Mouse (Mus musculus): Measurements from ENCODE around the gene Srrm4. TPM values are rescaled to one million over a fixed set of nuclear protein-coding genes. Genes with fewer than 3 reads are reported as not detected.
"Not testable (repeated sequence)": the region's sequence is repeated elsewhere in the genome, so short reads cannot be mapped to it uniquely, and the experiment has no call there.

The Srrm4 gene
- total RNA-seq, 1 experiment from 2014 or later: not detected

DNA sequence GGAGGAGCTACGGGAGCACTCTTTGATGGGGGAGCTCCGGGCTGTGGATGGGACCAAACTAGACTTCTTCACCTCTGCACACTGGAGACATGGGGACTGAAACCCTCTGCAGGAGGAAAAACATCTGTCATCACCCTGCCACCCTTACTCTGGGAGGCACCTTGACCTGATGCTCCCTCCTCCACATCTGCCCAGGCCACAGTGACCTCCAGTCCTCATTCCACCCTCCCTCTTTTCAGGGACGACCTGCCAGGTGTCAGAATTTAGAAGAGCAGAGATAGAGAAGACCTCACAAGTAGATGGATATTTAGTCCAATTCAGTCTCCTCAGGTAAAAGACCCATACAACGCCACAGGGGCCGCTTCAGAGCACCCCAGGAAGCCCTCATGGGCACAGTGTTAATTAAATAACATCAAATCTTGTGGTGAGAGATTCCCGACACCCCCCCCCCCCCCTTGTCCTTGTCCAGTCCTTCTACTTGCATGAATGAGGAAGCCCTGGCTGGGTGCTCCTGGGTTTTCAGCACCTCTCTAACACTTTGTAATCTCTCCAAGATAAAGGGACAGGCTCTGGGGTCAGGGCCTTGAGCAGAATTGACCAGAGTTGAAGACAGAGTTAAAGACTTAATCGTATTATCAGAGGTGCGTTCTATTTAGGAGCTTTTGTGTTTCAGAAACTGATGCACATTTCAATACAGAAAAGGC is 141.9 kb downstream of the Srrm4 start:
- no peak for ATAC-seq (replicated peaks; ENCODE audit: insufficient number of reproducible peaks, low FRiP score, low TSS enrichment, poor library complexity, severe bottlenecking)

- ATAC-seq (replicated peaks; ENCODE audit: insufficient number of reproducible peaks, low FRiP score, low TSS enrichment, poor library complexity, severe bottlenecking): no peak
Measured at GRCm38 (mm10) chr5:116448409-116449191, 143.0 kb downstream of the Srrm4 start.

DNA sequence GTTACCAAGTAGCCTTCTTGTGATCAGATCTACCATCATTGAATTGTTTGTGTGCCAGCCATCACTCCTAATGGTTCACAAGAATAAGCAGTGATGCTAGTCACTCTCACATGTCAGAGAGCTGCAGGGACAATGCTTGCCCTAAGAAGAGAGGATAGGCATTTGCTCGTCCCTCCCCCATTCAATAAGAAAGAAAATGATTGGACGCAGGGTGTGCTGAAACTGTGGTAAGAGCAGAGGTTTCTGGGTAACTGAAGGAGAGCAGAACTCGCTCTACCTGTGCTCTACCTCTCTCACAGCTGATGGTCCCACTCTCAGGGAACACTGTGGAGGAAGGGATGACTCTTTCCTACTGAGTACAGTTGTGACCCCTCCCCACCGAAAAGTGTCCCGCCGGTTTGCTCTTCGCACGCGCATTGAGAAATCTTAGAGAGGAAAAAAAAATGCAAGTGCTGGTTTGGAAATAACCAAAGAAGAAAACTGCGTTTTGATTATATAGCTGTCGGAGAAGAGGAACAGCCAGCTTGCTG is 143.7 kb downstream of the Srrm4 start:
- no peak for ATAC-seq (replicated peaks; ENCODE audit: insufficient number of reproducible peaks, low FRiP score, low TSS enrichment, poor library complexity, severe bottlenecking)

DNA sequence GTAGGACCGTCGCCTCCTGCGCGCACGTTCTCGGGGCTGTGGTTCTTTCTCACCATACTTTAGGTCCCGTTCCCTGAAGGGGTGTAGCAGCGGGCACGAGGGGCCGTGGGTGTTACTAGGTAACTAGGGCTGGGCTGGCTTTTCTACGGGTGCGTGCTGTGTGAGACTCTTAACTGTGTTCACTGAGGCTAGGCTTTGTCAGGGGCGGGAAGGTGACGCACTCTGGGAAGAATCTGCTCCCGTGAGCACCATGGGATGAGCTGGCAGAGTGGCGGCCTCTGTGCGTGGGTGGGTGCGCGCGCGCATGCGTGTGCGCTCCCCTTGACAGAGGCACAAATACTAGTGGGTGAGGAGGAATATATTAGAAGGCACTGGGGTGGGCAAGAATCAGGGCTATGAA is 145.1 kb downstream of the Srrm4 start:
- ATAC-seq (replicated peaks; ENCODE audit: insufficient number of reproducible peaks, low FRiP score, low TSS enrichment, poor library complexity, severe bottlenecking): no peak

DNA sequence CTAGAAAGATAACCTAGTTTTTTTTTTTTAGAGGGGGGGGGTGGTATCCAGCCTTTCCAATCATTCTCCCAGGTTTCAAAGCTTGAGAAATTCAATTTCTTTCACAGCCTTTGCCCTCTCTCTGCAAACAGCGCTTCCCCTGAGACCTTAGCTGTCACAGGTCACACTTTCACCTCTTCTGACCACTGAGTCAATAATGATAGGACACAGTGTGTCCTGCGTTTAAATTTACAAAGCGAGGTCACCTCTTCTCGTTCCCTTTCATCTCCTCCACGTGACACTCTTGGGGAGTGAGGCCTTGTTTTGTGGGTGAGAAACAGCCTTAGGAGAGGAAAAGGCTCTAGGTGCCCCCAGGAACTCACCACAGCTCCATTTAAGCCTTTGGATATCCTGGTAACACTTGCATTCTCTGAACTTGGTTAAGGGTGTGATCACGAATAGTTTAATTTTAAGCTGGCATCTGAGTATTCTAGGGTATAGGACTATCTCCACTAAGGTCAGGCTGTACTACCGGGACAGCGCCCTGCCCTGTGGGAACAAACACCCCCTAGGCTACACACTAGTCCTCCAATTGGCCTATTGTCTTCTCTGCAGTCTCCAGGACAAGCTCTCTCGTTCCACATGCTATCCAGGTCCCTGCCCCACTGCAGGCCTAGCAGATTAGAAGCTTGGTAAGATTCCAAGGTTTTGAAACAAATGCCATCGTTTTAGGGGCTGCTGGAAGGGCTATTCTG is 145.8 kb downstream of the Srrm4 start:
- no peak for ATAC-seq (replicated peaks; ENCODE audit: insufficient number of reproducible peaks, low FRiP score, low TSS enrichment, poor library complexity, severe bottlenecking)

DNA sequence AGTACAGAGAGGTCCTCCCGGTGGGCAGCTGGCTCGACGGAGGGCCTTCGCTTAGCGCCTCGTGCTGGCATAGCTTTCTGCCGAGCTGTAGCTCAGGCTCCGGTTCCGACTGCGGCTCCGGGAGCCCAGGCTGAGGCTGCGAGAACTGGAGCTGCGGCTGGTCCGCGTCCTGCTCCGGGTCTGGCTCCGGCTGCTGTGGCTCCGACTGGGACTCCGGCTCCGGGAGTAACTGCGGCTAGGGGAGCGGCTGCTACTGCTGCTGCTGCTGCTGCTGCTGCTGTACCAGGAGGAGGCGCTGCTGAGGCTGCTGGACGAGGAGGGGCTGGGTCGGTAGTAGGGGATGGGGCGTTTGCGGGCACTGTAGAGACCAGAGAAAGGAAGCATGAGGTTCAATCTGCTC is 147.1 kb downstream of the Srrm4 start:
- no peak for ATAC-seq (replicated peaks; ENCODE audit: insufficient number of reproducible peaks, low FRiP score, low TSS enrichment, poor library complexity, severe bottlenecking)

DNA sequence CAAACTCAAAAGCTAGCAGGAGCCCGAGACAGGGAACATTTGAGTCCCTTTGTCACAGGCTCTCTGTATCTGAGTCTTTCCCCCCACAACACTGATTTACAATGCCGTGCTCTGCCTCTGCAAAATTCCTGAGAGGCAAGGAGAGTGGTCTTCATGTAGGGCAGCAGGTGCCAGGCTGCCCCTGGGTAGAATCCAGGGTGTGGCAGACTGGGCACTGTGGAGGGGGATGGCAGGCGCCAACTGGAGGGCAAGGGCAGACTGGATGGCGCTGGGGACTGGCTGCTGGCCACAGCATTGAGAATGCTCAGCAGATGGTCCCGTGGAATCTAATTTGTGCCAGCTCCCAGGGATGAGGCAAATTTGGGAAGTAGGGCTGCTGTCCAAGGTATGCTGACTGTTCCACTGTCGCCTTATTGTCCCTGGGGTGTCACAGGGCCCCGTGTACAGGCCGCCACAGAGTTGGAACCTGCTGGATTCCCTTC is 148.1 kb downstream of the Srrm4 start:
- no peak for ATAC-seq (replicated peaks; ENCODE audit: insufficient number of reproducible peaks, low FRiP score, low TSS enrichment, poor library complexity, severe bottlenecking)

GRCm38 (mm10) chr5:116442697-116443458 is 148.7 kb downstream of the Srrm4 start:
- no peak for ATAC-seq (replicated peaks; ENCODE audit: insufficient number of reproducible peaks, low FRiP score, low TSS enrichment, poor library complexity, severe bottlenecking)

DNA sequence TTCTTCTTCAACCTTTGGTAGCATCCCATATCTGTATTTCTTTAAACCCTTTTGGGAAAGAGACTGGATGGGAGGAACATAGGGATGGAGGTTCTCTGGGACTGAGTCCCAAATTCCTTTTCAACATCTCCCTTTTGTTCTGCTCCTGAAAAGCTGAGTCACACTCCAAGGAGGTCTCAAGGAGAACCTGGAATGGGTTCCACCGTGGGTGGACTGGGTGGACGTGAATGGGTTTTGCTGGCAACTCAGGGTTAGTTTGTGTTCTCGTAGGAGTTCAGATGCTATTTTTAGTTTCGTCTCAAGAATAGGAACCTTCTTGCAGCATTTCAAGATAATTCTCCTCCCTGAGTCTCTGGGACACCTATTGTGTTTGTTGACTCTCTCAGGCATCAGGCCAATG is 151.4 kb downstream of the Srrm4 start:
- no peak for ATAC-seq (replicated peaks; ENCODE audit: insufficient number of reproducible peaks, low FRiP score, low TSS enrichment, poor library complexity, severe bottlenecking)

GRCm38 (mm10) chr5:116438328-116438727 is 153.3 kb downstream of the Srrm4 start:
- no peak for ATAC-seq (replicated peaks; ENCODE audit: insufficient number of reproducible peaks, low FRiP score, low TSS enrichment, poor library complexity, severe bottlenecking)

DNA sequence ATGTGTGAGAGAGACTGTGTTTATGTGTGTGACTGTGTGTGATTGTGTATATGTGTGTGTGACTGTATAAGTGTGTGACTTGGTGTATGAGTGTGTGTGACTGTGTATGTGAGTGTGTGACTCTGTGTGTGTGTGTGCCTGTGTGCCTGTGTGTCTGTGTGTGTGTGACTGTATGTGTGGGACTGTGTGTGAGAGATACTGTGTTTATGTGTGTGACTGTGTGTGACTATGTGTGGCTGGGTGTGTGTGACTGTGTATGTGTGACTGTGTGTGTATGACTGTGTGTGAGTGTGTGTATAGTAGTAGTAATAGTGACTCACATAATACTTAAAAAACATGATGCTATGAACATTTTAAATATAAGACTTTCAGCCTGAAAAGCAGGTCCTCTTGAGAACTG is 155.5 kb downstream of the Srrm4 start:
- no peak for ATAC-seq (replicated peaks; ENCODE audit: insufficient number of reproducible peaks, low FRiP score, low TSS enrichment, poor library complexity, severe bottlenecking)

DNA sequence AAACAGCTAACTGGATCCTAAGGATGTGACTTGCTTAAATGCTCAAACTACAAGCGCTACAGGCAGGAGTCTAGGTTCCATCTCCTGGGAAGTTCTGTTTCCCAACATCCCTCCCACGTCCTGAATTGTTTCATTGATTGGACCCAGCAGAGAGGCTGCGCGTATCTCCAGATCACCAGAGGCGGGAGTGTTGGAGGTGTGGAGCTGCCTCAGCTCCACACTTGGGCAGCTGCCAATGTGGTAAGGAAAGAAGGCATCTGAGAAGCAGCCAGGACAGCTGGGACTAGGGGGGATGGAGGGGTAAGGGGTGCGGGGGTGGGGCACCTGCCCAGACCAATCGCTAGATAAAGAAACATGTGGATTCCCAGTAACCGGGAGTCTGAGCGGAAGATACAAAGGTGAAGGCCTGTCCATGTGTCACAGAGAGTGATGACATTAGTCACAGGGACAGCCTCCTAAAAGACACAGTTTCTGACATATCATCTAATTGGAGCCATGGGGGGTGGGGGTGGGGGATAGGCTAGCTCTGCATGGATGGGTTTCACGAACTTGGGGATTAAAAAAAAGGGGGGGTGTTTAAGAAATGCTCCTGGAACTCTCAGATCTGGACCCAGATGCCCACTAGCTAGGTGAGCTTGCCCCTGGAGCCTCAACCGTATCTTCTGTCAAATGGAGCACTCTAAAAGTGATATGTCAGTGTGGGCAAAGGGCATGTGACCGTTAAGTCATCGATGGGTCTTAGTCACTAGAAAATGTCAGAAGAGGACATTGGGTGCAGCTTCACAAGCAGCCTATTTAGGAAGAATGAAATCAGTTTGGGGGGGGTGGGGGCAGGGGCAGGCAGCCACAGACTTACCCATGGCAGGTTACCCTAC is 156.4 kb downstream of the Srrm4 start:
- no peak for ATAC-seq (replicated peaks; ENCODE audit: insufficient number of reproducible peaks, low FRiP score, low TSS enrichment, poor library complexity, severe bottlenecking)

GRCm38 (mm10) chr5:116432871-116433270 is 158.7 kb downstream of the Srrm4 start:
- no peak for ATAC-seq (replicated peaks; ENCODE audit: insufficient number of reproducible peaks, low FRiP score, low TSS enrichment, poor library complexity, severe bottlenecking)

DNA sequence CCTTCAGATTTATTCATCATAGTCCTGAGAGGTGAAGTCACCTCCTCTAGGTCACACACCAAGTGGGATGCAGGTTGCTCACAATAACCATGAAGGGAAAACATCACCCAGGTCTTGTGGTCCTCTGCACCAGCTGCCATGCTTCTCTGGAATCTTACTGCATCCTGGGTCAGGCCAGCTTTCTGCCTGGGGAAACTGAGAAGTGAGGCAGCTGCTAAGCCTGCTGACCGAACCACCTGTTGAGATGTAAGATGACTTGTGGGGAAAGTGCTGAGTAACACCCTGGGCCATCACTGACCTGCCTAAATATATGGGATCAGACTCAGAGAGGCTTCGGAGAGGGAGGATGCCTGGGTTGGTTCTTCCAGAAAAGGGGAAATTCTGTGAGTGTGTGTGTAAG is 164.9 kb downstream of the Srrm4 start:
- ATAC-seq (replicated peaks; ENCODE audit: insufficient number of reproducible peaks, low FRiP score, low TSS enrichment, poor library complexity, severe bottlenecking): no peak

DNA sequence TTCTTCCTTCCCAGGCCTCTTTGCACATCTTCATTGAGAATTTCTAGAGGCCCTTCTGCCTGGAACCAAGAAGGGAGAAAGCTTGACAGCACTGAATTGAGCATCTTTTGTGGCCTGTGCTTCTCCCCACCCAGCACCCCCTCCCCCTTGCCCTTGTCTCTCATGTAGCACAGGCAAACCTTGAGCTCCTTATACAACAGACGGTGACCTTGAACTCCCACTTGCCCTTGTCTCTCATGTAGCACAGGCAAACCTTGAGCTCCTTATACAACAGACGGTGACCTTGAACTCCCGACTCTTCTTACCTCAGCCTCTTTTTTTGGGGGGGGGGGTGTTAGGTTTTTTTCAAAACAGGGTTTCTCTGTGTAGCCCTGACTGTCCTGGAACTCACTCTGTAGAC is 165.9 kb downstream of the Srrm4 start:
- ATAC-seq (replicated peaks; ENCODE audit: insufficient number of reproducible peaks, low FRiP score, low TSS enrichment, poor library complexity, severe bottlenecking): not testable (repeated sequence)

DNA sequence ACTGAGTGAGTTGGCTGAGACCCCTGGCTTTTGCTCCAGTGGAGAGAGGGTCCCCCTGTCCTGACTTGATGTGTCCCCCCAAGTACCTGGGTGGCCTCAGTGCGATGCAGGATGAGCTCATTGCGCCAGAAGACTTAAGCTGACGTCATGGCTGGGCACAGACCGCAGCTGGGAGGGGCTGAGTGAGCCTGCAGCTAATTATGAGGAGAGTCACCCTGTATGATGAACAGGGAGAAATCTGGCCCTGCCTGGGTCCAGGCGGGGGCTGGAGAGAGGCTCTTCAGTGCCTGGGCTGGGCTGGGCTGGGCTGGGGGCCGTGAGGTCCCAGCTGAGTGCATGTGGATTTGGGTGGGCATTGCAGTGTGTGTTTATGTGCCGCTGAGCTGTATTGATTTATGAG is 166.3 kb downstream of the Srrm4 start:
- ATAC-seq (replicated peaks; ENCODE audit: insufficient number of reproducible peaks, low FRiP score, low TSS enrichment, poor library complexity, severe bottlenecking): no peak

DNA sequence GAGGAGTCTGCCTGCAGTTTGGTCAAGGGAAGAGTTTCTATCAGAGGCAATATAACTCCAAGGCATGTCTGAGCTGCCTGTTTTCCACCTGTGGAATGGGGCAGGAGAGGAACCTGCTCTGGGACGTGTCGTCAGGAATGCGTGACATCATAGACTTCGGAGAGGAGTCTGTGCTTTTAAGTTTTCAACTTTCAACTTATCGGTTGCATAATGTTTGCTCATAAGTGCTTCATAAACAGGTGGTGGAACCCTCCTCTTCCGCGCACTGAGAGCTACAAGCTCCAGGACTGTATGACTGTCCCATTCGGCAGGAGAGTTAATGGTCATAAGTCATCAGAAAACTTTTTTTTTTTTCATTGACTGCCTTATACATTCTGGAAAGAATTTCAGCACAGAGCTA is 167.9 kb downstream of the Srrm4 start:
- ATAC-seq (replicated peaks; ENCODE audit: insufficient number of reproducible peaks, low FRiP score, low TSS enrichment, poor library complexity, severe bottlenecking): no peak

GRCm38 (mm10) chr5:116422699-116423201 is 168.9 kb downstream of the Srrm4 start, which contains the start of gene Hspb8:
TSS of gene Hspb8 (minus strand) at chr5:116422864.
- ATAC-seq (replicated peaks; ENCODE audit: insufficient number of reproducible peaks, low FRiP score, low TSS enrichment, poor library complexity, severe bottlenecking): no peak

All from monocyte, adult 5-6 weeks (primary cell).